Mouse (Mus musculus): ENCODE measurements at regions not wholly inside any gene's neighbourhood (a gene's known extent, or its start where the extent isn't known, plus 50 kb on each side); places are given as distances from the start of the nearest gene placed in this dataset.

GRCm38 (mm10) chrX:11726524-11727231 lies 399.1 kb downstream of the H2al1j start:
- no peak for DNase-seq

- DNase-seq = no peak
Observed at GRCm38 (mm10) chrX:11728481-11728880, 400.9 kb downstream of the H2al1j start.

GRCm38 (mm10) chrX:11729992-11730391 lies 402.4 kb downstream of the H2al1j start:
- no peak for DNase-seq

- DNase-seq = no peak
Observed at GRCm38 (mm10) chrX:11732371-11732770, 404.7 kb downstream of the H2al1j start.

GRCm38 (mm10) chrX:11734505-11735435 lies 407.1 kb downstream of the H2al1j start:
- no peak for DNase-seq

- no peak for DNase-seq
Observed at GRCm38 (mm10) chrX:11735516-11736170, 408.0 kb downstream of the H2al1j start.

GRCm38 (mm10) chrX:11736481-11736880 lies 408.9 kb downstream of the H2al1j start:
- DNase-seq = no peak

- DNase-seq = no peak
Observed at GRCm38 (mm10) chrX:11739565-11739964, 411.9 kb downstream of the H2al1j start.

- DNase-seq = no peak
Observed at GRCm38 (mm10) chrX:11745911-11746310, 414.2 kb downstream of the Bcor start.

GRCm38 (mm10) chrX:11747386-11748121 lies 412.6 kb downstream of the Bcor start:
- peak; percentile 2 to 17 for DNase-seq

GRCm38 (mm10) chrX:11748278-11748677 lies 411.9 kb downstream of the Bcor start:
- no peak for DNase-seq

- DNase-seq = no peak
Observed at GRCm38 (mm10) chrX:11752513-11752912, 407.6 kb downstream of the Bcor start.

- DNase-seq = peak; percentile 14
Observed at GRCm38 (mm10) chrX:11752973-11753590, 407.1 kb downstream of the Bcor start.

GRCm38 (mm10) chrX:11755046-11755445 lies 405.1 kb downstream of the Bcor start:
- no peak for DNase-seq

- no peak for DNase-seq
Observed at GRCm38 (mm10) chrX:11763351-11764082, 396.6 kb downstream of the Bcor start.

GRCm38 (mm10) chrX:11776236-11776899 lies 383.8 kb downstream of the Bcor start:
- peak; percentile 13 to 38 for DNase-seq

GRCm38 (mm10) chrX:11795010-11795409 lies 365.1 kb downstream of the Bcor start:
- DNase-seq = no peak

- DNase-seq = no peak
Observed at GRCm38 (mm10) chrX:11797870-11798269, 362.3 kb downstream of the Bcor start.

GRCm38 (mm10) chrX:11798326-11798725 lies 361.8 kb downstream of the Bcor start:
- DNase-seq = no peak

- no peak for DNase-seq
Observed at GRCm38 (mm10) chrX:11800400-11800941, 359.7 kb downstream of the Bcor start.

- peak; percentile 20 to 24 for DNase-seq
Observed at GRCm38 (mm10) chrX:11801208-11801607, 358.9 kb downstream of the Bcor start.
